ENCODE assay signal across 8 mouse cellular contexts in genomic region chr4:132628830-132629229, GRCm38 (mm10). TPM values are rescaled to one million over a fixed set of nuclear protein-coding genes. Genes with fewer than 3 reads are reported as not detected.
DNase-seq lines count a peak whose midpoint lies in the region; ATAC-seq and TF ChIP-seq lines count a peak whose summit lies in the region.

No protein-coding gene starts in this region.

- no peaks in the 10 kb centered on the region for H3K36me3 ChIP-seq in intestine, embryonic 14.5 days (ENCODE audit: control insufficient read depth, insufficient read depth, low read length)
- H3K36me3 ChIP-seq in intestine, embryonic 16.5 days (ENCODE audit: control insufficient read depth, insufficient read depth, low read length), result no peaks in the 10 kb centered on the region
- no peaks in the 10 kb centered on the region for H3K36me3 ChIP-seq in liver, embryonic 14.5 days (replicated peaks; ENCODE audit: control insufficient read depth, insufficient read depth, low read depth)

- H3K9ac ChIP-seq in intestine, embryonic 14.5 days (ENCODE audit: low read length), result no peak overlapping the region
- H3K9ac ChIP-seq in intestine, embryonic 16.5 days (ENCODE audit: low read depth, low read length), result no peak overlapping the region
- no peak overlapping the region for H3K9ac ChIP-seq in liver, embryonic 14.5 days (replicated peaks)

- H3K4me2 ChIP-seq in intestine, embryonic 14.5 days (ENCODE audit: low read length), result no peak overlapping the region
- H3K4me2 ChIP-seq in intestine, embryonic 16.5 days (ENCODE audit: low read depth, low read length), result no peak overlapping the region
- H3K4me2 ChIP-seq in liver, embryonic 14.5 days (ENCODE audit: low read depth), result no peak overlapping the region

- WGBS in intestine, embryonic 14.5 days, result 13% methylated on average over 2 of the region's 2 CpGs
- WGBS in intestine, embryonic 16.5 days, result 15% methylated on average over 2 of the region's 2 CpGs
- WGBS in liver, embryonic 14.5 days (ENCODE audit: insufficient replicate concordance), result 8% methylated on average over 2 of the region's 2 CpGs

- H3K27ac ChIP-seq in intestine, embryonic 14.5 days (ENCODE audit: low read depth), result no peak overlapping the region
- H3K27ac ChIP-seq in intestine, embryonic 16.5 days (ENCODE audit: low read length), result no peak overlapping the region
- no peak overlapping the region for H3K27ac ChIP-seq in liver, embryonic 14.5 days

- no peaks in the 10 kb centered on the region for H3K4me1 ChIP-seq in intestine, embryonic 14.5 days (replicated peaks; ENCODE audit: control insufficient read depth, insufficient read depth, low read length)
- H3K4me1 ChIP-seq in intestine, embryonic 16.5 days (ENCODE audit: control insufficient read depth, insufficient read depth, low read length), result no peaks in the 10 kb centered on the region
- peaks cover 19 to 22% of the 10 kb centered on the region in 2 experiments for H3K4me1 ChIP-seq in liver, embryonic 14.5 days (replicated peaks; ENCODE audit: control insufficient read depth in 2 of 2, insufficient read depth in 2 of 2, low read length in 1 of 2)

- H3K9me3 ChIP-seq in intestine, embryonic 14.5 days (ENCODE audit: control insufficient read depth, low read length), result no peaks in the 10 kb centered on the region
- no peaks in the 10 kb centered on the region for H3K9me3 ChIP-seq in intestine, embryonic 16.5 days (ENCODE audit: control insufficient read depth, low read length)
- H3K9me3 ChIP-seq in liver, embryonic 14.5 days (ENCODE audit: control insufficient read depth, low read length), result no peaks in the 10 kb centered on the region

- no peak for ATAC-seq in intestine, embryonic 14.5 days (replicated peaks; ENCODE audit: low FRiP score, low TSS enrichment, low read depth)
- no peak for ATAC-seq in intestine, embryonic 16.5 days
- ATAC-seq in liver, embryonic 14.5 days (ENCODE audit: insufficient read depth), result no peak
- ATAC-seq in inflammation-experienced regulatory T-cells, adult 6 months, result no peak

- no peak overlapping the region for H3K4me3 ChIP-seq in intestine, embryonic 14.5 days (ENCODE audit: low read depth, low read length)
- H3K4me3 ChIP-seq in intestine, embryonic 16.5 days (ENCODE audit: low read length), result no peak overlapping the region
- no peak overlapping the region for H3K4me3 ChIP-seq in liver, embryonic 14.5 days (ENCODE audit: insufficient read depth in 1 of 2, low read depth in 2 of 2, low read length in 2 of 2)

- peak; percentile 89 for TF ChIP-seq CTCF in liver, embryonic 14.5 days (IDR thresholded peaks at IDR 0.05; ENCODE audit: low read depth)

- DNase-seq in intestine, embryonic 14.5 days (ENCODE audit: low spot score), result peak; percentile 60
- peak; percentile 40 to 58 for DNase-seq in CD8-positive naive resting alpha-beta T cell, adult 2 months (ENCODE audit: low read depth in 2 of 2, low spot score in 2 of 2)
- DNase-seq in adrenal gland, postnatal 36 days, result peak; percentile 35 to 53
- peak; percentile 52 to 58 (median 54) for DNase-seq in liver, embryonic 14.5 days (ENCODE audit: low read depth in 3 of 3, low spot score in 3 of 3)
- DNase-seq in spleen, postnatal 14 days (ENCODE audit: low spot score in 2 of 2), result peak; percentile 33 to 65
- DNase-seq in frontal cortex, postnatal 25 days (ENCODE audit: low spot score in 2 of 2), result no peak

- no peaks in the 10 kb centered on the region for H3K27me3 ChIP-seq in intestine, embryonic 14.5 days (replicated peaks; ENCODE audit: control insufficient read depth, insufficient read depth, low read length)
- no peaks in the 10 kb centered on the region for H3K27me3 ChIP-seq in intestine, embryonic 16.5 days (replicated peaks; ENCODE audit: control insufficient read depth, insufficient read depth, low read length)
- no peaks in the 10 kb centered on the region for H3K27me3 ChIP-seq in liver, embryonic 14.5 days (ENCODE audit: control insufficient read depth, insufficient read depth, low read length)

- TF ChIP-seq EP300 in liver, embryonic 14.5 days (IDR thresholded peaks at IDR 0.05; ENCODE audit: low read depth), result no peak

RNA-seq across cellular contexts. Expression of gene Eya3, which starts 10.0 kb away (rescaled TPM):
- polyA plus RNA-seq in intestine, embryonic 14.5 days (2014; fragmentation: Nextera tagmentation; extraction: Ambion mirVana), result 27.0 and 28.1 TPM in 2 replicates
- 22.6 and 22.8 TPM in 2 replicates for polyA plus RNA-seq in intestine, embryonic 16.5 days (2015; fragmentation: Nextera tagmentation; extraction: Ambion mirVana)
- total RNA-seq in adrenal gland, postnatal 36 days (2021), result 10 to 100 TPM; 24.6 to 28.2 TPM
- polyA plus RNA-seq in liver, embryonic 14.5 days (2012; rRNA removed), result 11.5 and 12.0 TPM in 2 replicates
- 13.5 and 14.6 TPM in 2 replicates for polyA plus RNA-seq in liver, embryonic 14.5 days (2014; fragmentation: Nextera tagmentation; extraction: Ambion mirVana)
- polyA plus RNA-seq in inflammation-experienced regulatory T-cells, adult 6 months (2017; shearing (Covaris generic)), result 10 to 100 TPM; 29.4 to 32.5 (median 32.1) TPM

Comparison
In these comparisons a context has a peak if more than half of its experiments do, and no peak if none do; other contexts are left out.
1. DNase-seq: peak in intestine, embryonic 14.5 days (single experiment), CD8-positive naive resting alpha-beta T cell, adult 2 months (2 of 2), adrenal gland, postnatal 36 days (2 of 2), liver, embryonic 14.5 days (3 of 3) and spleen, postnatal 14 days (2 of 2); none in frontal cortex, postnatal 25 days (0 of 2).